36 mouse cellular contexts compared by ENCODE assay signal in genomic region chr11:49095367-49095766, GRCm38 (mm10). TPM values are rescaled to one million over a fixed set of nuclear protein-coding genes. Genes with fewer than 3 reads are reported as not detected.
A peak's percentile ranks its signal among the peaks of the same experiment; 100 is the strongest.
DNase-seq lines count a peak whose midpoint lies in the region; ATAC-seq and TF ChIP-seq lines count a peak whose summit lies in the region.
"Had no signal": no experiment of that assay in that cellular context is flagged by ENCODE, and none has a peak within 500 bp of the region (broad histone marks: within the 10 kb centered on the region; RNA-seq: fewer than 3 reads in every experiment).

No protein-coding gene starts in this region.

- H3K4me2 ChIP-seq in heart, embryonic 12.5 days, result no peak overlapping the region
- no peak overlapping the region for H3K4me2 ChIP-seq in hindbrain, embryonic 14.5 days (replicated peaks)
- H3K4me2 ChIP-seq: embryonic facial prominence, embryonic 13.5 days; heart, embryonic 15.5 days; hindbrain, embryonic 13.5 days had no signal

- H3K36me3 ChIP-seq in heart, embryonic 10.5 days, result no peaks in the 10 kb centered on the region
- H3K36me3 ChIP-seq in heart, embryonic 12.5 days, result no peaks in the 10 kb centered on the region
- no peaks in the 10 kb centered on the region for H3K36me3 ChIP-seq in hindbrain, embryonic 14.5 days (replicated peaks; ENCODE audit: control insufficient read depth, insufficient read depth)
- H3K36me3 ChIP-seq: embryonic facial prominence, embryonic 10.5 days; embryonic facial prominence, embryonic 13.5 days; heart, embryonic 15.5 days; hindbrain, embryonic 10.5 days; hindbrain, embryonic 13.5 days had no signal

- H3K4me3 ChIP-seq in heart, embryonic 10.5 days, result no peak overlapping the region
- H3K4me3 ChIP-seq in heart, embryonic 12.5 days, result no peak overlapping the region
- no peak overlapping the region for H3K4me3 ChIP-seq in hindbrain, embryonic 14.5 days (replicated peaks; ENCODE audit: low read length)
- H3K4me3 ChIP-seq: embryonic facial prominence, embryonic 10.5 days; embryonic facial prominence, embryonic 13.5 days; erythroblast, embryonic 14.5 days; gastrocnemius, adult 2 months; heart, embryonic 15.5 days; hindbrain, embryonic 10.5 days; hindbrain, embryonic 13.5 days had no signal

- no peak overlapping the region for H3K27ac ChIP-seq in heart, embryonic 10.5 days
- H3K27ac ChIP-seq in heart, embryonic 12.5 days (ENCODE audit: poor library complexity, severe bottlenecking), result no peak overlapping the region
- no peak overlapping the region for H3K27ac ChIP-seq in hindbrain, embryonic 14.5 days
- H3K27ac ChIP-seq: embryonic facial prominence, embryonic 10.5 days; embryonic facial prominence, embryonic 13.5 days; gastrocnemius, adult 2 months; heart, embryonic 15.5 days; hindbrain, embryonic 10.5 days; hindbrain, embryonic 13.5 days; hindbrain, postnatal 0 days had no signal

- H3K9me3 ChIP-seq in heart, embryonic 10.5 days, result no peaks in the 10 kb centered on the region
- H3K9me3 ChIP-seq in heart, embryonic 12.5 days (replicated peaks), result no peaks in the 10 kb centered on the region
- H3K9me3 ChIP-seq in hindbrain, embryonic 14.5 days (ENCODE audit: control insufficient read depth, low read length), result no peaks in the 10 kb centered on the region
- H3K9me3 ChIP-seq: embryonic facial prominence, embryonic 10.5 days; embryonic facial prominence, embryonic 13.5 days; heart, embryonic 15.5 days; hindbrain, embryonic 10.5 days; hindbrain, embryonic 13.5 days had no signal

- H3K27me3 ChIP-seq in heart, embryonic 10.5 days (ENCODE audit: insufficient read depth, poor library complexity, severe bottlenecking), result no peaks in the 10 kb centered on the region
- H3K27me3 ChIP-seq in heart, embryonic 12.5 days (replicated peaks), result no peaks in the 10 kb centered on the region
- no peaks in the 10 kb centered on the region for H3K27me3 ChIP-seq in Patski
- no peaks in the 10 kb centered on the region for H3K27me3 ChIP-seq in hindbrain, embryonic 14.5 days (ENCODE audit: control insufficient read depth, insufficient read depth, low read length)
- H3K27me3 ChIP-seq: embryonic facial prominence, embryonic 13.5 days; heart, embryonic 15.5 days; hindbrain, embryonic 13.5 days had no signal

- WGBS in heart, embryonic 10.5 days, result 80% methylated on average over 4 of the region's 4 CpGs
- WGBS in heart, embryonic 12.5 days, result 86% methylated on average over 4 of the region's 4 CpGs
- WGBS in hindbrain, embryonic 14.5 days, result 89% methylated on average over 4 of the region's 4 CpGs

- H3K9ac ChIP-seq in heart, embryonic 12.5 days, result no peak overlapping the region
- H3K9ac ChIP-seq in hindbrain, embryonic 14.5 days, result no peak overlapping the region
- H3K9ac ChIP-seq: embryonic facial prominence, embryonic 13.5 days; forebrain, postnatal 0 days; heart, embryonic 15.5 days; hindbrain, embryonic 13.5 days had no signal

- peak; percentile 47 for DNase-seq in heart, embryonic 10.5 days (ENCODE audit: low spot score)
- DNase-seq in Muller cell, postnatal 12 days (ENCODE audit: inconsistent ontology term), result peak; percentile 86
- DNase-seq in Patski (ENCODE audit: low read depth, low spot score), result peak; percentile 82
- no peak for DNase-seq in hindbrain, embryonic 14.5 days (ENCODE audit: low spot score)
- no peak for DNase-seq in adrenal gland, adult 18-20 months (ENCODE audit: low spot score in 2 of 2)
- DNase-seq: adrenal gland, adult 2 months; adrenal gland, postnatal 14 days; cerebellum, adult 11 months; cerebellum, adult 2 months; cerebellum, adult 9-11 months; cerebellum, postnatal 25 days; embryo, embryonic 11 days; forebrain, postnatal 0 days; gastrocnemius, adult 2 months; gastrocnemius, postnatal 14 days; heart, adult 18-20 months; heart, postnatal 10 days; heart, postnatal 36 days had no signal

- no peaks in the 10 kb centered on the region for H3K4me1 ChIP-seq in heart, embryonic 10.5 days
- H3K4me1 ChIP-seq in heart, embryonic 12.5 days (replicated peaks), result no peaks in the 10 kb centered on the region
- H3K4me1 ChIP-seq in hindbrain, embryonic 14.5 days (replicated peaks; ENCODE audit: control insufficient read depth, insufficient read depth, low read length), result no peaks in the 10 kb centered on the region
- H3K4me1 ChIP-seq: embryonic facial prominence, embryonic 10.5 days; embryonic facial prominence, embryonic 13.5 days; heart, embryonic 15.5 days; hindbrain, embryonic 10.5 days; hindbrain, embryonic 13.5 days had no signal

- POLR2A ChIA-PET in Patski (lab: Charles Lee), result no interaction called here

- in situ Hi-C loops in Patski (cut with MboI; ENCODE audit: low pct_unique_long_range_greater_than_20kb), result loop anchor here (5.0 kb wide), 2 partner anchors 223 to 298 kb away; partner anchors contain the start of gene Irgm1

- no peak for ATAC-seq in heart, embryonic 12.5 days (ENCODE audit: insufficient number of reproducible peaks, low FRiP score)
- ATAC-seq in Patski, result peak; percentile 98
- no peak for ATAC-seq in hindbrain, embryonic 14.5 days (ENCODE audit: low FRiP score)
- ATAC-seq: CD4-positive, CD25-positive, alpha-beta regulatory T cell, adult 4 months; forebrain, embryonic 14.5 days; forebrain, postnatal 0 days; hindbrain, postnatal 0 days; inflammation-experienced regulatory T-cells, adult 6 months; intestine, embryonic 16.5 days had no signal

- CTCF ChIA-PET in Patski (lab: Charles Lee), result interaction anchor here (0.6 to 2.7 kb wide), 8 partner anchors 13 to 236 kb away, joined by 3 to 7 read pairs (median 4); no protein-coding TSS in a partner anchor

- no peak for TF ChIP-seq CTCF in Patski (IDR thresholded peaks at IDR 0.05)

RNA-seq across cellular contexts. Expression of gene Ifi47, which starts 19.0 kb away (rescaled TPM):
- polyA plus RNA-seq in heart, embryonic 10.5 days (2016; fragmentation: Nextera tagmentation; extraction: Ambion mirVana), result 0.30 and 0.33 TPM in 2 replicates
- polyA plus RNA-seq in heart, embryonic 12.5 days (2016; fragmentation: Nextera tagmentation; extraction: Ambion mirVana), result 0.55 and 0.68 TPM in 2 replicates
- 0.81 TPM for polyA plus RNA-seq in Patski (2021)
- polyA plus RNA-seq in hindbrain, embryonic 14.5 days (2014; fragmentation: Nextera tagmentation; extraction: Ambion mirVana), result 0.95 and 1.0 TPM in 2 replicates
- 1 to 10 TPM; 7.3 to 9.4 TPM for total RNA-seq in adrenal gland, adult 18-20 months (2021)
- polyA plus RNA-seq: erythroblast, embryonic 14.5 days had no signal

RNA-seq across cellular contexts. Expression of gene Olfr1396, which starts 19.3 kb away (rescaled TPM):
- polyA plus RNA-seq in heart, embryonic 10.5 days (2016; fragmentation: Nextera tagmentation; extraction: Ambion mirVana), result not detected in 2 replicates
- polyA plus RNA-seq in heart, embryonic 12.5 days (2016; fragmentation: Nextera tagmentation; extraction: Ambion mirVana), result not detected in 2 replicates
- not detected for polyA plus RNA-seq in Patski (2021)
- polyA plus RNA-seq in hindbrain, embryonic 14.5 days (2014; fragmentation: Nextera tagmentation; extraction: Ambion mirVana), result not detected in 2 replicates
- 1 to 10 TPM; 1.2 to 4.1 TPM for total RNA-seq in adrenal gland, adult 18-20 months (2021)
- total RNA-seq: gastrocnemius, adult 2 months; hindbrain, postnatal 0 days; MEL had no signal
- polyA plus RNA-seq: C2C12; cerebellum, adult 2 months; cortical plate, adult 2 months; embryonic facial prominence, embryonic 10.5 days; embryonic facial prominence, embryonic 13.5 days; erythroblast, embryonic 14.5 days; forebrain, embryonic 14.5 days; frontal cortex, adult 2 months; hindbrain, embryonic 10.5 days; hindbrain, embryonic 13.5 days; hindbrain, postnatal 0 days; intestine, embryonic 16.5 days had no signal

RNA-seq across cellular contexts. Expression of gene Tgtp2, which starts 31.4 kb away (rescaled TPM):
- polyA plus RNA-seq in heart, embryonic 10.5 days (2016; fragmentation: Nextera tagmentation; extraction: Ambion mirVana), result not detected in 2 replicates
- polyA plus RNA-seq in heart, embryonic 12.5 days (2016; fragmentation: Nextera tagmentation; extraction: Ambion mirVana), result not detected in 2 replicates
- polyA plus RNA-seq in Patski (2021), result 0.18 TPM
- not detected in 2 replicates for polyA plus RNA-seq in hindbrain, embryonic 14.5 days (2014; fragmentation: Nextera tagmentation; extraction: Ambion mirVana)
- total RNA-seq in adrenal gland, adult 18-20 months (2021), result 10 to 100 TPM in 1 of 2 experiments, 1 to 10 TPM in 1; 4.3 to 18.2 TPM
- total RNA-seq: forebrain, postnatal 0 days; gastrocnemius, postnatal 14 days; gastrocnemius, postnatal 4 days; heart, postnatal 10 days; hindbrain, postnatal 0 days had no signal
- polyA plus RNA-seq: embryonic facial prominence, embryonic 10.5 days; erythroblast, embryonic 14.5 days; forebrain, postnatal 0 days; hindbrain, embryonic 10.5 days; hindbrain, embryonic 13.5 days had no signal

RNA-seq across cellular contexts. Expression of gene 9930111J21Rik2, which starts 44.3 kb away (rescaled TPM):
- polyA plus RNA-seq in heart, embryonic 10.5 days (2016; fragmentation: Nextera tagmentation; extraction: Ambion mirVana), result 0.05 and 0.09 TPM in 2 replicates
- polyA plus RNA-seq in heart, embryonic 12.5 days (2016; fragmentation: Nextera tagmentation; extraction: Ambion mirVana), result 0.23 and 0.24 TPM in 2 replicates
- polyA plus RNA-seq in Patski (2021), result 0.86 TPM
- 0.21 and 0.41 TPM in 2 replicates for polyA plus RNA-seq in hindbrain, embryonic 14.5 days (2014; fragmentation: Nextera tagmentation; extraction: Ambion mirVana)
- 1 to 10 TPM; 3.2 to 6.1 TPM for total RNA-seq in adrenal gland, adult 18-20 months (2021)
- polyA plus RNA-seq: erythroblast, embryonic 14.5 days had no signal

RNA-seq across cellular contexts. Expression of gene Olfr1395, which starts 46.7 kb away (rescaled TPM):
- polyA plus RNA-seq in heart, embryonic 10.5 days (2016; fragmentation: Nextera tagmentation; extraction: Ambion mirVana), result not detected in 2 replicates
- not detected in 2 replicates for polyA plus RNA-seq in heart, embryonic 12.5 days (2016; fragmentation: Nextera tagmentation; extraction: Ambion mirVana)
- polyA plus RNA-seq in Patski (2021), result not detected
- not detected in 2 replicates for polyA plus RNA-seq in hindbrain, embryonic 14.5 days (2014; fragmentation: Nextera tagmentation; extraction: Ambion mirVana)
- total RNA-seq in adrenal gland, adult 18-20 months (2021), result not detected
- total RNA-seq: adrenal gland, adult 2 months; adrenal gland, postnatal 14 days; adrenal gland, postnatal 4 days; forebrain, postnatal 0 days; gastrocnemius, adult 2 months; gastrocnemius, postnatal 14 days; gastrocnemius, postnatal 4 days; heart, adult 18-20 months; heart, postnatal 10 days; heart, postnatal 36 days; hindbrain, postnatal 0 days; MEL had no signal
- polyA plus RNA-seq: adrenal gland, adult 2 months; C2C12; CD4-positive, CD25-positive, alpha-beta regulatory T cell, adult 4 months; cortical plate, adult 2 months; embryonic facial prominence, embryonic 10.5 days; embryonic facial prominence, embryonic 13.5 days; erythroblast, embryonic 14.5 days; forebrain, embryonic 14.5 days; forebrain, postnatal 0 days; heart, embryonic 15.5 days; hindbrain, embryonic 10.5 days; hindbrain, embryonic 13.5 days; hindbrain, postnatal 0 days; inflammation-experienced regulatory T-cells, adult 6 months; intestine, embryonic 16.5 days had no signal

Comparison
In these comparisons a context has a peak if more than half of its experiments do, and no peak if none do; other contexts are left out.
1. DNase-seq: peak in heart, embryonic 10.5 days (single experiment), Muller cell, postnatal 12 days (single experiment) and Patski (single experiment); none in hindbrain, embryonic 14.5 days (single experiment) and adrenal gland, adult 18-20 months (0 of 2).